Mouse (Mus musculus) intestine, embryonic 14.5 days (tissue): Measurements from ENCODE around the gene Tarsl2. TPM values are rescaled to one million over a fixed set of nuclear protein-coding genes. Genes with fewer than 3 reads are reported as not detected.

Experiments used
- ATAC-seq: fragments of 200-750 bp; cut with Nextera tagmentation; replicated peaks from 2 replicates; pipeline ENCODE4 v1.8.0; 2017; ENCODE audit warnings: low read depth, moderate number of reproducible peaks, moderate TSS enrichment, moderate library complexity; ENCODE audit not compliant: low FRiP score, low TSS enrichment
- DNase-seq: peaks from one replicate; pipeline ENCODE4 v3.0.0-alpha.2; 2018; ENCODE audit warnings: low spot score
- H3K27ac ChIP-seq: fragments of 300-500 bp; sonication (generic); 2 replicates; pipeline ENCODE4 v1.5.1; 2014; ENCODE audit warnings: low read depth, mild to moderate bottlenecking, control low read depth
- H3K27me3 ChIP-seq: fragments of 300-500 bp; sonication (generic); replicated peaks from 2 replicates; pipeline ENCODE4 v1.6.1; 2014; ENCODE audit warnings: low read length, control low read depth; ENCODE audit not compliant: control insufficient read depth, insufficient read depth
- H3K36me3 ChIP-seq: fragments of 300-500 bp; sonication (generic); 2 replicates; pipeline ENCODE4 v1.6.1; 2014; ENCODE audit warnings: low read length, control low read depth; ENCODE audit not compliant: control insufficient read depth, insufficient read depth
- H3K4me1 ChIP-seq: fragments of 300-500 bp; sonication (generic); replicated peaks from 2 replicates; pipeline ENCODE4 v1.6.1; 2014; ENCODE audit warnings: low read length, control low read depth, mixed read lengths; ENCODE audit not compliant: control insufficient read depth, insufficient read depth
- H3K4me2 ChIP-seq: fragments of 300-500 bp; sonication (generic); 2 replicates; pipeline ENCODE4 v1.6.1; 2014; ENCODE audit warnings: low read length
- H3K4me3 ChIP-seq: fragments of 300-500 bp; sonication (generic); 2 replicates; pipeline ENCODE4 v1.5.1; 2014; ENCODE audit warnings: low read depth, low read length, control low read depth, mixed read lengths
- H3K9ac ChIP-seq: fragments of 300-500 bp; sonication (generic); 2 replicates; pipeline ENCODE4 v1.6.1; 2014; ENCODE audit warnings: mild to moderate bottlenecking, low read length
- H3K9me3 ChIP-seq: fragments of 300-500 bp; sonication (generic); 2 replicates; pipeline ENCODE4 v1.6.1; 2016; ENCODE audit warnings: low read length, control low read depth; ENCODE audit not compliant: control insufficient read depth
- WGBS: fragments of 180-500 bp; shearing (Covaris S2); extraction: QIAGEN DNeasy Blood & Tissue Kit; methylation state at CpG from one replicate; pipeline ENCODE4 v1.1.7; 2014; 5-methylcytosine and 5-hydroxymethylcytosine counted together
- polyA plus RNA-seq: library from polyadenylated mRNA; unstranded; fragments of >200 nt; fragmentation: Nextera tagmentation; extraction: Ambion mirVana; gene quantifications from 2 replicates; pipeline ENCODE4 v1.2.1, GENCODE M21; 2014

Tarsl2 gene
- 8.5 and 8.9 TPM in 2 replicates for polyA plus RNA-seq

DNA sequence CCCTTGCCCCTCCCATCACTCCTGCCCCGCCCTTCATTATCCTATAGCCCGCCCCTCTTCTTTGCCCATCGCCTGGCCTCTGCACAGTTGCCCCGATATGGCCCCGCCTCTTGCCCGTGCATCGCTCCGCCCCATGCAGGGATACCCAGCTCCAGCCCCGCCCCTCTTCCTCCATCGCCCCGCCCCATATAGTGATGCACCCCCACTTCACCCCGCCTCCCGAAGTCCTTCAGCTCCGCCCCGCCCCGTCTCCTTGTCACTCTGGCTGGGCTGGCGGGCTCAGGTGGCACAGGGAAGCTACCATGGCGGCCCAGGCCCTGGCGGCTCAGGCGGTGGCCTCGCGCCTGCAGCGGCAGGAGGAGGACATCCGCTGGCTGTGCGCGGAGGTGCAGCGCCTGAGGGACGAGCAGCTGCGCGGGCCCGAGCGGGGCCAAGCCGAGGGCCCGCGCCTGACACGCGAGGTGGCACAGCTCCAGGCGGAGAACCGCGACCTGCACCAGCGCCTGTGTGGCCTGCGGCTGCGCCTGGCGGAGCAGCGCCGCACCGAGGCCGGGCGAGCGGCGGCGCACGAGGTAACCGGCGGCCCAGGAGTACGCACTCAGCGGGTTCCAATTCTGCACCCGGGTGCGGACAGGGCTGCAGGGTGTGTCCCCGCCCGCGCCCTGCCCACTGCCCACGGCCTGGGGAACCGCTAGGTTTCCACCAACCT, at the start of gene Tarsl2:
Gene Tarsl2 (plus strand): TSS at position 256 of the 709 bp plus-strand sequence.
- peak within 1 kb of the TSS; percentile 54 for H3K4me3 ChIP-seq
- ATAC-seq = peak; percentile 97
- H3K9ac ChIP-seq = peak within 1 kb of the TSS; percentile 45
- no peaks in the 10 kb centered on the region for H3K4me1 ChIP-seq
- no peaks in the 10 kb centered on the region for H3K9me3 ChIP-seq
- no peaks in the 10 kb centered on the region for H3K36me3 ChIP-seq
- peak; percentile 96 for DNase-seq
- WGBS = under 1% methylated on average over 64 of the region's 64 CpGs
- peak within 1 kb of the TSS; percentile 67 for H3K4me2 ChIP-seq
- peak within 1 kb of the TSS; percentile 28 for H3K27ac ChIP-seq
- H3K27me3 ChIP-seq = peaks cover 10% of the 10 kb centered on the region; the same call in 1 of the 2 replicates

DNA sequence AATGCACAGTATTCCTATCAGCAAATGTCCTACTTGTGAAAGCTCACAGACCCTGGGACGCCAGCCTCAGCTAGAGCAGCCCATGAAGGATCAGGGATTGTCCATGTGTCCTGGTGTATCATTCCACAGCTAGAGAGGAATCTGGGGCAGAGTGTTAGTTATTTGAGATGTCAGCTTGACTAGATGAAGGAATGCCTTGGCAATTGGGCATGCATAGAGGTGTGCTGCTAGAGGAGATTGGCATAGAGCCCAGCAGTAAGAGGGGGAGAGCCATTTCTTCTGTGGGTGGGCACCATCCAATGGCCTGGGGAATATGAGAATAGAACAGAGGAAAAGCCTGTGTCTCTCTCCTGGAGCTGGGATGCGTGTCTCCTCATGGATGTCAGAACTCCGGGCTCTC, 38.6 kb upstream of the Tarsl2 start:
- Histone ChIP-seq H3K4me3 (no peak overlapping the region), H3K27me3 (no peaks in the 10 kb centered on the region), H3K36me3 (no peaks in the 10 kb centered on the region), H3K27ac (no peak overlapping the region), H3K9me3 (no peaks in the 10 kb centered on the region), H3K4me1 (no peaks in the 10 kb centered on the region), H3K9ac (no peak overlapping the region), H3K4me2 (no peak overlapping the region)
- ATAC-seq (no peak), DNase-seq (no peak)
- WGBS = 76% methylated on average over 3 of the region's 3 CpGs

DNA sequence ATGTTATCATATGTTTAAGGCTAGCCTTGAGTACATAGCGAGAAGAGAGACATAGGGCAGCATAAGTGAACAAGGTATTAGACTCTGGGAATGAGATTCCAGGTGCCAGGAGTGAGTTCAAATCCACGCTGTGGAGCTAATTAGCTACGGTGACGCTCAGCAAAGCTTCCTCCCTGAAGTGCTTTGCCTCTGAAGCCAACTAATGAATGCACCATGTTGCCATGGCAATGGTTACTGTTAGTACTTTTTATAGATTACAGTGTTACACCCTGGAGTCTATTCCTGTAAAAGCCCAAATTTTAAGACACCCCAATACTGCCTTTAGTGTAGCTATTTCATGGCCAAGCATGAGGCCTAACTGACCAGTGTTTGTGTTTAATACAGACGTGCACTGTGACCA, 37.7 kb upstream of the Tarsl2 start:
- Histone ChIP-seq H3K4me2 (no peak overlapping the region), H3K9me3 (no peaks in the 10 kb centered on the region), H3K4me1 (no peaks in the 10 kb centered on the region), H3K27ac (no peak overlapping the region), H3K27me3 (no peaks in the 10 kb centered on the region), H3K4me3 (no peak overlapping the region), H3K36me3 (no peaks in the 10 kb centered on the region), H3K9ac (no peak overlapping the region)
- WGBS = 84% methylated on average over 5 of the region's 5 CpGs
- no peak for ATAC-seq
- DNase-seq = no peak

DNA sequence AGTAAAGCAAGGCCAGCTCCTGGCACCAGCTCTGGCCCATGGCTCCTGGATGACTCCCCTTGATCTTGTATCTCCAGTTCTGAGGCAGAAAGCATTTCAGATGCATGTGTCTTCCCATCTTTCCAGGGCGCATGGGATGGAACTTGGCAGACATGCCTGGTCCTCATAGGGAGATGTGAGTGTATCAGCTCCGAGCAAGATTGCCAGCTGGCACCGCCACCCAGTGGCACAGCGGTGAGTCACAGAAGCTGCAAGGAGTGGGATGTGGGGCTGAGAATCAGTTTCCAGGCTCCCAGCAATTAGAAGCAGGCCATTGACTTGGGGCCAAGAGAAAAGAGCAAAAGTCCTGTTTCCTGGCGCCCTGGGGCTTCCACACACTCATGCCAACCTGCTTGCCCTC, 34.5 kb upstream of the Tarsl2 start:
- Histone ChIP-seq H3K4me1 (no peaks in the 10 kb centered on the region), H3K27ac (no peak overlapping the region), H3K4me3 (no peak overlapping the region), H3K9me3 (no peaks in the 10 kb centered on the region), H3K36me3 (no peaks in the 10 kb centered on the region), H3K9ac (no peak overlapping the region), H3K27me3 (no peaks in the 10 kb centered on the region), H3K4me2 (no peak overlapping the region)
- no peak for DNase-seq
- ATAC-seq = no peak
- WGBS = 78% methylated on average over 5 of the region's 5 CpGs

DNA sequence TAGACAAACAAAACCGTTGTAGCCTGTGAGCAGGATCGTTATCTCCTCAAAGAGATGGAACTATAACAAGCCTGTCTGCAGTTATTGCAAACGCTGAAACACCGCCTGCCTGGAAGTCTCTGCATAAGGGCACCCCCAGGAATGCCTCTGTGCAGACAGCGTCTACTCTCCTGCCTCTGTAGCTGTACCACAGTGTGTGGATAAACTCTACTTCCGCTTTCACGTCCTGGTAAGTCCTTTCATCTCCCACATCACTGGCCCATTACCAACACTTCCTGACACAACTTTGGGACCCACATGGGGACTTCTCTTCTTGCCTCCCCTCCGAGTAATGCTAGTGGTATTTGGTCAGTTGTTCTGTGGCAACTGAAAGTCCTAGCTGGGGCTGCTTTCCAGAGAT, 34.0 kb upstream of the Tarsl2 start:
- H3K9me3 ChIP-seq = no peaks in the 10 kb centered on the region
- DNase-seq (no peak), ATAC-seq (no peak)
- WGBS = 62% methylated on average over 8 of the region's 8 CpGs
- H3K36me3 ChIP-seq = no peaks in the 10 kb centered on the region
- no peak overlapping the region for H3K4me3 ChIP-seq
- no peaks in the 10 kb centered on the region for H3K4me1 ChIP-seq
- no peak overlapping the region for H3K27ac ChIP-seq
- no peak overlapping the region for H3K9ac ChIP-seq
- H3K27me3 ChIP-seq = no peaks in the 10 kb centered on the region
- no peak overlapping the region for H3K4me2 ChIP-seq

DNA sequence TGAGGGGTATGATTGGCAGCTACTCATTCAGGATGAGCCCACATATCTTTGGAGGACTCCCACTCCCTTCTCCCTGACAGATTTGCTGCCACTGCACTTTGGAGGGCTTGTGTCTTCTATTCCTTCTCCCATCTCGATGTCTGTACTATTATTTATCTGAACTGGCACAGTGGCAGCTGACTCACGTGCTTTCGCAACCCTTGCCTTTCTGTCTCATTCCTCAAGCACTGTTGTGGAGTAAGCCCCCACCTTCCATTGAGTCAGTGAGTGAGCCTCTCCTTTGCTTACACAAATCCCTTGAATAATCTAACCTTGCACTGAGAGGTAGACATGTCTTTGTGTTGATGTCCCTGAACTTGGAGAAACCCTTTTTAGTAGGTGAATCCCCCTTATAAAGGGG, 33.4 kb upstream of the Tarsl2 start:
- Histone ChIP-seq H3K27ac (no peak overlapping the region), H3K4me1 (no peaks in the 10 kb centered on the region), H3K4me2 (no peak overlapping the region), H3K4me3 (no peak overlapping the region), H3K9ac (no peak overlapping the region), H3K9me3 (no peaks in the 10 kb centered on the region), H3K36me3 (no peaks in the 10 kb centered on the region), H3K27me3 (no peaks in the 10 kb centered on the region)
- ATAC-seq (no peak), DNase-seq (no peak)
- 74% methylated on average over 3 of the region's 3 CpGs for WGBS

DNA sequence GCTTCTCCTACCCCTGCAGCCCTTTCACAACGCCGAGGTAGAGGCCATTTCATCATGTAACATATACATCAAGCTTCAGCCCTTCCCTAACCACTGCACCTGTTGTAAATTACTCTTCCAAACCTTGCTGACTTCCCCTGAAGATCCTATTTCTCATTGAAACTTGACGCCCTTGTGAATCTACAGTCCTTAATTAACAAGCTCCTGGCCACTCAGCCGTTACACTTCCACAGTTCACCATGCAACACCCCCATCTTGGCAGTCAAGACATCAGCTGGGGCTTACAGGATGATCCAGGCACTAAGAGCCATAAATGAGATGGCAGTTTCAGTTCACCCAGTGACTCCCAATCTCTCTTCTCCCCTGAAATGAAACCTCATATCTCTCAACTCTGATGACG, 31.0 kb upstream of the Tarsl2 start:
- Histone ChIP-seq H3K4me2 (no peak overlapping the region), H3K4me3 (no peak overlapping the region), H3K9me3 (no peaks in the 10 kb centered on the region), H3K9ac (no peak overlapping the region), H3K36me3 (no peaks in the 10 kb centered on the region), H3K27me3 (no peaks in the 10 kb centered on the region), H3K4me1 (no peaks in the 10 kb centered on the region), H3K27ac (no peak overlapping the region)
- WGBS = 81% methylated on average over 5 of the region's 5 CpGs
- DNase-seq (no peak), ATAC-seq (no peak)

DNA sequence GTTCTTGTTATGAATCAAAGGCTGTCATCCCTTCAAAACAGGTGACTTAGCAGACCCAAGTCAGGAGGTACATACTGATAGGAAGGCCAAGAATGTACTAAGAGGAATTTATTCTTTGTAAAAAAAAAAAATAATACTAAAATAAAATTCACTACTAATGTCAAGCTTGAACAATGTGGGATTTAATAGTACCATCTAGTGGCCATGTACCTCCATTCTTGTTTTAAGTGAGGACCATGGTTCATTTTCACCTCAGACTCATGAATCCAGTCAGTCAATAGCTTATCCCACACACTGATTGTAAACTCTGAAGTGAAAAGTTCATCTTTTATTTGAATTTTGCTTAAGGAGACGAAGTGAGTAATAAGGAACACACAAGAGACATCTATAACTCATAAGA, 25.9 kb upstream of the Tarsl2 start:
- Histone ChIP-seq H3K27ac (no peak overlapping the region), H3K9me3 (no peaks in the 10 kb centered on the region), H3K36me3 (no peaks in the 10 kb centered on the region), H3K4me1 (no peaks in the 10 kb centered on the region), H3K27me3 (no peaks in the 10 kb centered on the region), H3K4me3 (no peak overlapping the region), H3K4me2 (no peak overlapping the region), H3K9ac (no peak overlapping the region)
- ATAC-seq (no peak), DNase-seq (no peak)
- whole genome bisulfite sequencing = 58% methylated on average over 1 of the region's 1 CpGs

DNA sequence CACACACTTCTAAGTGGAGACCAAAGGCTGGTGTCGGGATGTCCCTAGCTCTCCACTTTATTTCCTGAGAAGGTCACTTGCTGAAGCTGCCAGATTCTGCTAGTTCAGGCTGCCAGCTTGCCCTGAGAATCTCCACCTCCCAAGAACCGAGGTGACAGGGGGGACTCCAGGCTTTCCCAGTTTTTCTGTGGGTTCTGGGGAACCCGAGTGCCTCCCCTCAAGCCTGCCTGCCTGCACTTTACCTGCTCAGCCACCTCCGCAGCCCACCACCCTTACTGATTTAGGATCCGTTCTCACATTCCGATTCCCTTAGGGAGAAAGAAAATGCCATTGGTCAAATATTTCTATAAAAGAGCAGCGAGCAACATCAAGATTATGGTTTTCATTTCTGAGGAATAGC, 24.0 kb upstream of the Tarsl2 start:
- ATAC-seq = no peak
- DNase-seq = no peak
- H3K36me3 ChIP-seq = no peaks in the 10 kb centered on the region
- no peaks in the 10 kb centered on the region for H3K9me3 ChIP-seq
- no peak overlapping the region for H3K4me3 ChIP-seq
- H3K4me1 ChIP-seq = no peaks in the 10 kb centered on the region
- no peaks in the 10 kb centered on the region for H3K27me3 ChIP-seq
- H3K27ac ChIP-seq = no peak overlapping the region
- H3K4me2 ChIP-seq = no peak overlapping the region
- no peak overlapping the region for H3K9ac ChIP-seq
- WGBS = 79% methylated on average over 7 of the region's 7 CpGs
